Mouse (Mus musculus) midbrain, embryonic 12.5 days (tissue): ENCODE measurements around the gene Dock3. TPM values are rescaled to one million over a fixed set of nuclear protein-coding genes. Genes with fewer than 3 reads are reported as not detected.

Experiments
- ATAC-seq: fragments of 200-750 bp; cut with Nextera tagmentation; 2 replicates; pipeline ENCODE4 v1.8.0; 2017; ENCODE audit warnings: low read depth, moderate TSS enrichment, moderate library complexity; ENCODE audit not compliant: low FRiP score
- H3K27ac ChIP-seq: fragments of 300-500 bp; sonication (generic); replicated peaks from 2 replicates; pipeline ENCODE4 v1.5.1; 2016; ENCODE audit warnings: mild to moderate bottlenecking
- H3K27me3 ChIP-seq: fragments of 300-500 bp; sonication (generic); 2 replicates; pipeline ENCODE4 v1.6.1; 2016; ENCODE audit warnings: mild to moderate bottlenecking
- H3K36me3 ChIP-seq: fragments of 300-500 bp; sonication (generic); 2 replicates; pipeline ENCODE4 v1.6.1; 2016
- H3K4me1 ChIP-seq: fragments of 300-500 bp; sonication (generic); 2 replicates; pipeline ENCODE4 v1.6.1; 2016
- H3K4me2 ChIP-seq: fragments of 300-500 bp; sonication (generic); replicated peaks from 2 replicates; pipeline ENCODE4 v1.6.1; 2016; ENCODE audit warnings: mild to moderate bottlenecking, moderate library complexity
- H3K4me3 ChIP-seq: fragments of 300-500 bp; sonication (generic); 2 replicates; pipeline ENCODE4 v1.5.1; 2016; ENCODE audit warnings: mild to moderate bottlenecking
- H3K9ac ChIP-seq: fragments of 300-500 bp; sonication (generic); replicated peaks from 2 replicates; pipeline ENCODE4 v1.6.1; 2016; ENCODE audit warnings: mild to moderate bottlenecking, moderate library complexity
- H3K9me3 ChIP-seq: fragments of 300-500 bp; sonication (generic); 2 replicates; pipeline ENCODE4 v1.6.1; 2016; ENCODE audit warnings: mild to moderate bottlenecking
- WGBS: fragments of 180-500 bp; shearing (Covaris S2); methylation state at CpG from one replicate; pipeline ENCODE4 v1.1.7; 2016; 5-methylcytosine and 5-hydroxymethylcytosine counted together
- polyA plus RNA-seq: library from polyadenylated mRNA; unstranded; fragments of >200 nt; fragmentation: Nextera tagmentation; extraction: Ambion mirVana; gene quantifications from 2 replicates; pipeline ENCODE4 v1.2.1, GENCODE M21; 2016

Gene Dock3
- polyA plus RNA-seq, 1 experiment from 2014 or later, result 15.3 TPM

GRCm38 (mm10) chr9:106884996-106885900, 346.5 kb downstream of the Dock3 start:
- H3K4me1 ChIP-seq, result peaks cover 64% of the 10 kb centered on the region
- peak overlapping the region; percentile 99 for H3K9ac ChIP-seq
- 23% methylated on average over 44 of the region's 44 CpGs for WGBS
- H3K27ac ChIP-seq, result peak overlapping the region; percentile 91; the same call in 1 of the 2 replicates
- H3K4me2 ChIP-seq, result peak overlapping the region; percentile 95
- no peaks in the 10 kb centered on the region for H3K9me3 ChIP-seq
- no peaks in the 10 kb centered on the region for H3K27me3 ChIP-seq
- no peak for ATAC-seq
- H3K4me3 ChIP-seq, result peak overlapping the region; percentile 91
- peaks cover 68% of the 10 kb centered on the region for H3K36me3 ChIP-seq

DNA sequence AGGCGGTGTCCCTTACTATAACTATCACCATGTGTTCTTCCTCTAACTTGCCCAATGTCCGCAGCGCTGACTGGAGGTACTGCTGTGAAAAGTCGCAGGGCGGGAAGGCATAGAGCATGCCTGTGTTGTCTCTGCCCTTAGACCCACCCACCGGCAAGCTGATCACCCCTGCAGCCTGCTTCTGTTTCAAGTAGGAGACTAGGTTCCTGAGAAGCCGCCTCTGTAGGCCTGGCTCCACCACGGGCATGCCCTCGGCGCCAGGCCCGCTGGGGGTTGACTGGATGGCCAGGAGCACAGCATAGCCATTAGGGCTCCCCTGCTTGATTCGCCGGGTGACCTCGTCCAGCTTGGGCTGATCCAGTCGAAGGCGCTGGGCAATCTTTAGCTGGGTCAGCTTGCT, 347.4 kb downstream of the Dock3 start:
- H3K27ac ChIP-seq, result no peak overlapping the region
- H3K4me3 ChIP-seq, result peak overlapping the region; percentile 91
- peaks cover 56% of the 10 kb centered on the region for H3K4me1 ChIP-seq
- H3K9me3 ChIP-seq, result no peaks in the 10 kb centered on the region
- 51% methylated on average over 16 of the region's 16 CpGs for WGBS
- peak overlapping the region; percentile 99 for H3K9ac ChIP-seq
- peaks cover 68% of the 10 kb centered on the region for H3K36me3 ChIP-seq
- peak overlapping the region; percentile 95 for H3K4me2 ChIP-seq
- no peaks in the 10 kb centered on the region for H3K27me3 ChIP-seq
- no peak for ATAC-seq

GRCm38 (mm10) chr9:106883085-106883484, 348.6 kb downstream of the Dock3 start:
- H3K9me3 ChIP-seq, result no peaks in the 10 kb centered on the region
- peak overlapping the region; percentile 27 for H3K4me3 ChIP-seq
- H3K4me1 ChIP-seq, result peaks cover 51% of the 10 kb centered on the region
- H3K27me3 ChIP-seq, result no peaks in the 10 kb centered on the region
- no peak for ATAC-seq
- no peak overlapping the region for H3K27ac ChIP-seq
- H3K36me3 ChIP-seq, result peaks cover 68% of the 10 kb centered on the region
- H3K4me2 ChIP-seq, result peak overlapping the region; percentile 95
- WGBS, result 86% methylated on average over 3 of the region's 3 CpGs
- peak overlapping the region; percentile 37 for H3K9ac ChIP-seq

DNA sequence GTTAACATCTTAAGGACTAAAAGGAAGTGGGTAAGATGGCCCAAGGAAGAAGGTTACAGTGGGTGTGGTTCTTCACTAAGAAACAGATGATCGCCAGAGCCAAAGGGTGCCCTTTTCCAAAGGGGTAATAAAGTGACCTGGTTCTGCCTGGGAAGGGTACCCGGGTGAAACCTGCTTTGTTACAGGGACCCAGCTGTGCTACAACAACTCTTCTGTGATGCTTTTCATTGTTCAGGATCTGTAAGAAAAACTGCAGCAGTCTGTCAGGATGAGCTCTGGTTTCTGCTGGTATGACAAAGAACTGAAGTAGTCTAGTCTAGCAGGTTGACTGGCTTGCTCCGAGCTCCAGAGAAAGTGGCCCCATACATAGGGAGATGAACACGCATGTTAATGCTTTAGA, 349.5 kb downstream of the Dock3 start:
- Histone ChIP-seq H3K9me3 (no peaks in the 10 kb centered on the region), H3K27me3 (no peaks in the 10 kb centered on the region), H3K4me2 (peak overlapping the region; percentile 95; the same call in 1 of the 2 replicates), H3K4me3 (no peak overlapping the region), H3K27ac (no peak overlapping the region), H3K36me3 (peaks cover 73% of the 10 kb centered on the region), H3K9ac (no peak overlapping the region), H3K4me1 (peaks cover 42% of the 10 kb centered on the region)
- 71% methylated on average over 4 of the region's 4 CpGs for WGBS
- ATAC-seq, result no peak

- peaks cover 42% of the 10 kb centered on the region for H3K4me1 ChIP-seq
- H3K4me3 ChIP-seq, result no peak overlapping the region
Observed at GRCm38 (mm10) chr9:106881071-106881755, 350.5 kb downstream of the Dock3 start.

GRCm38 (mm10) chr9:106879471-106879870, 352.2 kb downstream of the Dock3 start:
- no peak overlapping the region for H3K4me3 ChIP-seq
- H3K9ac ChIP-seq, result no peak overlapping the region
- peaks cover 91% of the 10 kb centered on the region for H3K36me3 ChIP-seq
- no peak for ATAC-seq
- H3K9me3 ChIP-seq, result no peaks in the 10 kb centered on the region
- H3K4me1 ChIP-seq, result peaks cover 30% of the 10 kb centered on the region
- 58% methylated on average over 4 of the region's 4 CpGs for WGBS
- no peak overlapping the region for H3K27ac ChIP-seq
- no peaks in the 10 kb centered on the region for H3K27me3 ChIP-seq
- no peak overlapping the region for H3K4me2 ChIP-seq

More at GRCm38 (mm10) chr9:106881071-106881755, 350.5 kb downstream of the Dock3 start:
- no peak for ATAC-seq
- Histone ChIP-seq H3K27me3 (no peaks in the 10 kb centered on the region), H3K36me3 (peaks cover 83% of the 10 kb centered on the region), H3K9ac (0 out of 2 replicates have a peak overlapping the region, but pooled peaks have one; percentile 29), H3K27ac (no peak overlapping the region), H3K4me2 (no peak overlapping the region), H3K9me3 (no peaks in the 10 kb centered on the region)
- WGBS, result 68% methylated on average over 4 of the region's 4 CpGs

GRCm38 (mm10) chr9:106876666-106877065, 355.0 kb downstream of the Dock3 start:
- no peak overlapping the region for H3K4me2 ChIP-seq
- no peak overlapping the region for H3K9ac ChIP-seq
- WGBS, result 87% methylated on average over 3 of the region's 3 CpGs
- H3K27me3 ChIP-seq, result no peaks in the 10 kb centered on the region
- no peaks in the 10 kb centered on the region for H3K9me3 ChIP-seq
- no peak for ATAC-seq
- H3K36me3 ChIP-seq, result peaks cover 85% of the 10 kb centered on the region
- peaks cover 5% of the 10 kb centered on the region; the same call in 1 of the 2 replicates for H3K4me1 ChIP-seq
- H3K4me3 ChIP-seq, result no peak overlapping the region
- no peak overlapping the region for H3K27ac ChIP-seq

- WGBS, result 89% methylated on average over 5 of the region's 5 CpGs
- Histone ChIP-seq H3K36me3 (peaks cover 75% of the 10 kb centered on the region), H3K4me2 (no peak overlapping the region), H3K9ac (no peak overlapping the region), H3K27me3 (no peaks in the 10 kb centered on the region), H3K27ac (no peak overlapping the region), H3K4me1 (no peaks in the 10 kb centered on the region), H3K4me3 (no peak overlapping the region), H3K9me3 (no peaks in the 10 kb centered on the region)
- ATAC-seq, result no peak
Observed at GRCm38 (mm10) chr9:106874216-106874615, 357.5 kb downstream of the Dock3 start.

- 92% methylated on average over 11 of the region's 11 CpGs for WGBS
- H3K36me3 ChIP-seq, result peaks cover 80% of the 10 kb centered on the region
Observed at GRCm38 (mm10) chr9:106858036-106858435, 373.7 kb downstream of the Dock3 start.

GRCm38 (mm10) chr9:106856664-106857063, 375.0 kb downstream of the Dock3 start:
- Histone ChIP-seq H3K9ac (no peak overlapping the region), H3K27ac (no peak overlapping the region), H3K4me1 (no peaks in the 10 kb centered on the region), H3K4me2 (no peak overlapping the region), H3K36me3 (peaks cover 75% of the 10 kb centered on the region), H3K27me3 (no peaks in the 10 kb centered on the region), H3K9me3 (no peaks in the 10 kb centered on the region), H3K4me3 (no peak overlapping the region)
- 88% methylated on average over 3 of the region's 3 CpGs for WGBS
- ATAC-seq, result no peak

More at GRCm38 (mm10) chr9:106858036-106858435, 373.7 kb downstream of the Dock3 start:
- no peak for ATAC-seq
- Histone ChIP-seq H3K9ac (no peak overlapping the region), H3K4me1 (no peaks in the 10 kb centered on the region), H3K4me3 (no peak overlapping the region), H3K4me2 (no peak overlapping the region), H3K27ac (no peak overlapping the region), H3K9me3 (no peaks in the 10 kb centered on the region), H3K27me3 (no peaks in the 10 kb centered on the region)
